Mouse (Mus musculus) left cerebral cortex, postnatal 4 days (tissue): Measurements from ENCODE around the gene Rpia. TPM values are rescaled to one million over a fixed set of nuclear protein-coding genes. Genes with fewer than 3 reads are reported as not detected.

ENCODE experiments used
- DNase-seq: peaks from one replicate; pipeline ENCODE4 v3.0.0-alpha.2; 2022
- intact Hi-C: fragments of 180-260 bp; cut with DNase I; formaldehyde crosslinking; loops from one replicate; pipeline ENCODE4 v1.15.1; 2025
- total RNA-seq, 2 experiments: library from RNA; stranded (reverse); gene quantifications; 2 replicates each; pipeline ENCODE4 v1.2.3; 2021

The Rpia gene
- total RNA-seq, 2 experiments from 2014 or later = 16.1 to 19.0 TPM

DNA sequence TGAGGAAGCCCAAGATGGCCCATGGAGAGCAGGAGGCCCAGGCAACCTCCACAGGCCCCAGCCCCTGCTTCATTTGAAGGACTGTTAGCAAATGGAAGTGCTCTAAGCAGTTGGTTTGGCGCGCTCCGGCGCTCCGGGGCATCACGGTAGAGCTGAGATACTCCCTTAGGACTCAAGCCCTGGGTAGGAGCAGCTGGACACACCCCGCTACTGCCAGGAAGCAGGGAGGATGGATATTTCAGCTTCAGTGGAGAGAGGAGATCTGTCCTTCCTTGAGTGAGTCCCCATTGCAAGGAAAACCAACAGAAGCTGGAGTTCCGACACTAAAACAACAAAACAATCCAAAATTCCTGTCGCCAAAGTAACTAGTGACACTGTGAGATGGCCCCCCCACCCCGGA, 37.2 kb downstream of the Rpia start:
- intact Hi-C loops = no loop called here

DNA sequence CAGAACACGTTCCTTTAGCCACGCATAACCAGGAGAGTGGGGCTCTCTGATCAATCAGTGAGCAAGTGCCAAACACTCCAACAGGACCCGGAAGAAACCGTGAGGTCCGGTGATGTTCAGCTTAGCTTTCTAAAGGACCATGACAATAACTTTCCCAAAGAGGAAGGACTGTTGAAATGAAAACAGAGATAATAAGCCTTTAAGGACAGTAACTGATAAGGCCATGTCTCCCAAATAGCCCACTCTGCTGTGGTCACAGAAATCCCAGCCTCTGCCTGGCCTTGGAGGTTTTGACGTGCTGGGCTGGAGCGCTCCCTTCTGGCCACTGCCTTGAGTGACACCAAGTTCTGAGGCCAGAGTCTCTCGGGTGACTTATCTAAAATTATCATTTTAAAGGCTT, 39.7 kb downstream of the Rpia start:
- intact Hi-C loops = no loop called here
- peak; percentile 36 for DNase-seq

More for the DNA sequence above, 37.2 kb downstream of the Rpia start:
- no peak for DNase-seq

DNA sequence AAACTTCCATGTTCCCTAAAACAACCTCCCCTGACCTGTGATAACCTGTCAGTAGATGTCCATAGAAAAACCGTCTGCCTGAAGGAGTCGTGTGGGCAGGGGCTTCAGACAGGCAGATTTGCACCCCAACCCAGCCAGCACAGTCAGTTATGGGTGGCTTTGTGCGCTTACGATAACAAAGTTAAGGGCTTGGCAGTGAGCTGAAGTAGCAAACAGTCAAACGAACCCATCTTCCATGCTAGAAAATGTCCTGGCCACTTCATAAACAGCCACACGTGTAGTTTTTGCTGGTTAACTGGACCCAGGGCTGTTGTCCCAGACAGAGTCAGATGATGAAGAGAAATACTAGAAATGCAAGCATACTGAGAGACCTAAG, 40.1 kb downstream of the Rpia start:
- DNase-seq = no peak
- intact Hi-C loops = no loop called here

DNA sequence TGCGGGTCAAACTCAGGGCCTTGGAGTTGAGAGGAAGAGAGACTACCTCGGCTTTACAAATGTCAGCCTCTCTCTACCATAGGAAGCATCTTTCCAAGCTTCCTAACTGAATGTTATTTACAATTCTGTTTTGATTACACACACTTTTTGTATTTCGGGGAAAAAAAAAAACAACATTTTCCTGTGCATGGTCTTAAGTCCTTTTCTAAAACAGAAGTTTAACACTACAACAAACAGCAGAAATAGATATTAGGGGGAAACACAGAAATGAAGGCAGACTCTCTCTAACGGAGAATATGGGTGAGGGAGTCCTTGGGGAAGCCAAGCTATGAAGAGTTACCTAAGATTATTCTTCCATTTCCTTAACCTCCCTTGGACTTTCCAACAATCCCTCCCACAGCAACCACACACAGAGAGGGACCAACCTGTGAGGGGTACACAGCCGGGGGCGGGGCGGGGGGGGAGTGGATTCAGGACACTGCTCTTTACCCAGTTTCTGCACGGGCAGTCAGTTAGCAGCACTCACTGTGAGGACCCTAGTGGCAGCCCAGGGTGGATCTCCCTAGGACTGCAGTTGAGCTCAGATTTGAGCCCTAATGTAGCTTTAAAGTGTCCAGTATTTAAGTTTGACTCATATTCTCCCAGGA, 40.7 kb downstream of the Rpia start:
- intact Hi-C loops = no loop called here

DNA sequence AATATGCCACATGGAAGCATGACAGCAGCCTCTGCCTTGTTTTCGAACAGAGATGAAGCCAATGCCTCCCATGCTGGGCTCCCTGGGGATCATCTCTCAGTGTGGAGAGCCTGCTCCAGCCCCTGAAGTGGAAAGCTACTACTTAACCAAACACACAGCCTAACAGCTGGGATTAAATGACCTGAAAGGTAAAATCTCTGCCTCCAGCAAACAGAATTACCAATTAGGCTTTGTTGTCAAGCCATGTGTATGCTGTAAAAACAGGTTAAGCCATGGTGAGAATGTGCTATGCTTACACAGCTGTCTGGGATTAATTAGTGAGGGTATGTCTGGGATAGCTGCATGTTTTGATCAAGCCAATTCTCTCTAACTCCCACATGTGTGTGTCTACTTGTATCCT, 42.3 kb downstream of the Rpia start:
- intact Hi-C loops = no loop called here
- DNase-seq = no peak

More for the DNA sequence above, 40.7 kb downstream of the Rpia start:
- DNase-seq = no peak

DNA sequence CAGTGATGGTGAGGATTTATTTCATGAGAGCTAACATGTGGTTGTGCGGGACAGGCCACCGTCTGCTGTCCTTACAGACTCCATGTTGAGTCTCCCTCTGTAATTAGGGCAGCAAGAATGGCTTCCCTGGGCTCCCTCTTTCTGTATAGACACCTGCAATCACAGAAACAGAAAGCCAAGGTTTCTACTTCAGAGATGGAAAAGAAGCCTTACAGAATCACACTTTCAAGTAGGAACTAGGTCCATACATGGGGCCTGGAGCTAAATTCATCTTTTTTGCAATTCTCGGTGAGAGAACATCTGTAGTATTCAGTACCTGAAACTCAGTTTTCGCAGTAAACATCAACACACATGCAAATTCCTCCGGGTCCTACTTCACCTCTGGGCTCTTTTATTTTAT, 44.3 kb downstream of the Rpia start:
- intact Hi-C loops = no loop called here
- no peak for DNase-seq

DNA sequence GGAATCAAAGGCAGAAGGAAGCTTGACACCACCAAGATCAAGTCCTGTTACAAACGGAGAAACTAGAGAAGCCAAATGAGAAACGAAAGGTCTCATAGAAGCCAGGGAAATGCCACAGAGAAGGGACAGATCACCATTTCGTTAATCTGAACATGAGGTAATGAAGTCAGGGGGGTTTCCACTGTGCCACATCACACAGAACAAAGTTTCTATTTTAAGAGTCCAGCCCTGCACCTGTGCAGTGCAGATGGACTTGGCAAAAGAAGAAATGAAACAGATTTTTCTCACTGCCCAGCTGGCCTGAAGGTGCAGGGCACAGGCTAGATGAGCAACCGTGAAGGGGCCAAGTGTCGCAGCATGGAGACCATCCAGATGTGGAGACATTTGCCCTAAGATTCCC, 48.1 kb downstream of the Rpia start:
- intact Hi-C loops = no loop called here

DNA sequence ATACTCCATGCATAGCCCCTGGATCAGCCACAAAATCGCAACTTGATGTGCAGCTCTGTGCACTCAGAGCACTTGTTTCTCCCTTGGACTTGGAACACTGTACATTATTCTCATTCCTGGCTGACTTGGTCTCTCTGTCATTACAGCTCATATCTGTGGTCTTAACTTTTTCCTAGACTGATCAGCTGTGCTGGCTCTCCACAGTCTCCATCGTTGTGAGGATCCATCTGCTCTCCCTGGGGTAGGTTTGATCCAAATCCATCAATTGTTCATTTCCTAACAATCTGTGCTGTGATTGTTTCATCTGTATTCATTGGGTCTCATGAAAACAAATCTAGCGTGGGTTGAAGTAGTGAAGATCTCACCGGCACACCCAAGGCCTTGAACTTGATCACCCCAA, 49.2 kb downstream of the Rpia start:
- intact Hi-C loops = no loop called here
- no peak for DNase-seq

More for the DNA sequence above, 48.1 kb downstream of the Rpia start:
- no peak for DNase-seq

DNA sequence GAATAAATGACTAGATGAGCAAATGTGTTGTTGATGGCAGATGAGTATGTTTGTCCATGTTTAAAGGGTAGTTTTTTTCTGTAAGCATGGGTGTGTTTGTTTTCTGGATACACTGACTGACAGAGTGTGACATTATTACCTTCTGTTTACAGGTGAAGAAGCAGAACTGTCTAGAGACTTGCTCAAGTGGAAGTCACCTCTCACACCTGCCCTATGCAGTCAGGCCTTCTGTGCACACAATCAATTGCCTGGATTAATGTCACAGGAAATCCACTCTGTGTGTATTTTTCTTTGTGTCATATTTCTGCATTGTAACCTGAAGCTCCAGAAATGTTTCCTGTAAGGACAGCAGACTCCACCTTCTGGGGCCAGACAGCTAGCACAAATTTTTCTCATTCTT, 51.5 kb downstream of the Rpia start:
- intact Hi-C loops = no loop called here
- DNase-seq = no peak

DNA sequence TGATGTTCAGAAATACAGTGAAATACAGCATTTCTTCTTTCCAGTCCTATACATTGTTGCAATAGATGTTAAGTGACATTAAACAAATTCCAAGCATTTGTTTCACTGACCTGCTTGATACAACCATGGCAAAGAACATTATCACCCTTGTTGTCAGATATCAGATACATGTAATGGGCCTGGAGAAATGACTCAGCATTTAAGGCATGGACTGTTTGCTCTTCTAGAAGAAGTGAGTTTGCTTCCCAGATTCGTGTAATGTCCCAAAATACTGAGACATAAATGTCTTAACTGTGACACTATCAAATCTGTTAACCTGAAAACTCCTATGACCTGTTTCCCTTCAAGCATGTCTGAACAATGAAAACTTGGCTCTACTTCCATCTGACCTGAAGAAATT, 52.6 kb downstream of the Rpia start:
- intact Hi-C loops = no loop called here
- no peak for DNase-seq

DNA sequence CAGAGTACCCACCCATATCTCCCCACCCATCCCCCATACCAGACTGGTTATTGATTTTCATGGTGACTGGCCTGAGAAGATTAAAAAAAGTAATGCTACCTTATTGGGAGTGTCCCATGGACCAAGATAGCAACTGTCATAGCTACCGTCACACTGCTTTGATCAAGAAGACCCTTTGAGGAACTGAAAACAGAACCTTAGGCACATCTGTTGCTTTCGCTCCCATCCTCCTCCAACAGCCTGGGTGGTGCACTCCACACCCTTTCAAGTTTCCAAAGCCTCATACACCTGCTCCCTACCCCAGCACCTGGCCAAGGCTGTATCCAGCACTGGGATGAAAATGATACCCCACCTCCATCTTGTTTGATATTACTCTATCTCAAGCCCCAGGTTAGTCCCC, 56.5 kb downstream of the Rpia start:
- intact Hi-C loops = no loop called here

DNA sequence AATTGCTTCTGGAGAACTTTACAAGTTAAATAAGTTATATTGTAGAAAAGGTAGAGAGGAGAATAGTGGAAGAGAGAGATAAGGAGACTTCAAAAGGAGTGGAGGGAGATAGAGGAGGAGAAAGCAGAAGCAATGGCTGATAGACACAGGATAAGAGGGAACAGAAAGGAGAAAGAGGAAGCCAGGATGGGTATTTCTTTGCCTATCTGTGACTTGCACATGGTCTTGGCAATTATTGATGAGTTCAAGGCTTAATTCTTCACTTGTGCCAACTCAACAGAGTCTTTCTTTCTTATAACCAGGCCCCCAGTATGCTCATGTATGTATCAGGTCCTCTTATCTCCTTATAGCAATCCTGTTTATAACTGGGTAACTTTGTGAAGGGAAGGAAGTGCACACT, 61.2 kb downstream of the Rpia start:
- intact Hi-C loops = no loop called here
- no peak for DNase-seq

More for the DNA sequence above, 56.5 kb downstream of the Rpia start:
- no peak for DNase-seq

DNA sequence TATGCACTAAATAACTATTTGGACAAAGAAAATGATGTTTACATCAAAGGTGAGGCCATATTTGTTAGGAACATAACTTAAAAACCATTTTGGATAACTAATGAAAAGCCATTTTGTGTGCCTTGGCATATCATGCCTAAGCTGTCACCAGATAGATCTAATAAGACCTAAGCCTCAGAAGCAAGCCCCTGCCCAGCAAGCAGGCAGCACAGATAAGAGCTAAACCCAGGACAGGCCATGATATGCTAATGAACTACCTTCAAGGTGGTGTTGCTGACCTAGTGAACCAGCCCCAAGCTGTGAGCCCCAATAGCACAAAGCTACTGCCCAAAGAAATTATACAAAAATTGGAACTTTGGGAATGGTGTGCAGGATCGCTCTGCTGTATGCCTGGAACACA, 62.9 kb downstream of the Rpia start:
- intact Hi-C loops = no loop called here
- DNase-seq = no peak

DNA sequence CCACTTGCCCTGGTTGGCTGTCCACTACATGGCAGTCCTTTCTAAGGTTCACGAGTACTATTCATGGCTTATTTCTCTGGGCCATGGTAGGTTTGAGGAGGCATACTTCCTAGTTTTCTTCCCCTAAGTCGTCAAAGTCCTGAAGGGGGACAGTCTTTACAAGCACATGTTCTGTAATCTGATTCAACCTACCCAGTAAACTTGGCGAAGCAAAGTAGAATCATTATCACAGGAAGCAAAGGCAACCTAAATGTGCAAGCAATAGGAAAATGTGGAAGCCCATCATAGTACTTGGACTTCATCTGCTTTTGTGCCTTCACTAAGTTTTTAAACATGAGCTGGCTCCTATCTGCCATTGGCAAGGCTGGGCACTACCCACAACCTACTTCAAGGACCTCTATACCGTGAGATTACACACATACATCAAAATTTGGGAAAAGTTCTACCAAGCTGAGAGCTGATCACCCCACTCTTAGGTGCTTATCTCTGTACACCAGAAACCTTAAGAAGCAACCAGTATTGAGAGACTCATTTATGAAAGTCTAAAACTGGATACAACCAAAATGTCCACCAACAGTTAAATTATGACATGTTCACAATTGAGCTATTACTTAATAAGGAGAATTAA, 64.8 kb downstream of the Rpia start:
- intact Hi-C loops = no loop called here
- no peak for DNase-seq

DNA sequence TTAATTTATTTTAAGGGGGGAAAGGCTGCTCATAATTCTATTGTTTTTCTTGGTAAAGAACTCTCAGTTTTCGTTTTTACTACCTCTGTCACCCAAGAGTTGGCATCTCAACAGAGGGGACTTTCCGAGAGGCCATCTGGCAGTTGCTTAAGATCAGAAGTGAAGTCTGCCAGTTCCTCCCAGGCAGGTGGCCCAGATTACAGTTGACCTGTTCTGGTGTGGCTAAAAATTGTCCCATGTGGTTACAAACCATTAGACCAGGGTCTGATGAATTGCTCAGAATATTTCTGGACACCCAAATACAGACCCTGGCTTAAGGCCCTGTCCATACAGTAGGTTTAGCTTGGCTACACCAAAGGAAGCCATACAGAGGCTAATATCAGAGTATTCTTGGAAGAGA, 66.4 kb downstream of the Rpia start:
- peak; percentile 38 for DNase-seq
- intact Hi-C loops = no loop called here

DNA sequence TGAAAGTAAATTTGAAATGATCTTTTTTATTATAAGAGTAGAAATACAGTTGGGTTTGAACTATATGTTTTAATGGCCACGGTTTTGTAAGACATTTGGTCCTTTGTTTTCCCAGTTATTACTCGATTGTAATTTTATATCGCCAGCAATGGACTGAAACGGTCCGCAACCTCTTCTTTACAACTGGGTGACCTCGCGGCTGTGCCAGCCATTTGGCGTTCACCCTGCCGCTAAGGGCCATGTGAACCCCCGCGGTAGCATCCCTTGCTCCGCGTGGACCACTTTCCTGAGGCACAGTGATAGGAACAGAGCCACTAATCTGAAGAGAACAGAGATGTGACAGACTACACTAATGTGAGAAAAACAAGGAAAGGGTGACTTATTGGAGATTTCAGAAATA, 67.3 kb downstream of the Rpia start:
- no peak for DNase-seq
- intact Hi-C loops = no loop called here

DNA sequence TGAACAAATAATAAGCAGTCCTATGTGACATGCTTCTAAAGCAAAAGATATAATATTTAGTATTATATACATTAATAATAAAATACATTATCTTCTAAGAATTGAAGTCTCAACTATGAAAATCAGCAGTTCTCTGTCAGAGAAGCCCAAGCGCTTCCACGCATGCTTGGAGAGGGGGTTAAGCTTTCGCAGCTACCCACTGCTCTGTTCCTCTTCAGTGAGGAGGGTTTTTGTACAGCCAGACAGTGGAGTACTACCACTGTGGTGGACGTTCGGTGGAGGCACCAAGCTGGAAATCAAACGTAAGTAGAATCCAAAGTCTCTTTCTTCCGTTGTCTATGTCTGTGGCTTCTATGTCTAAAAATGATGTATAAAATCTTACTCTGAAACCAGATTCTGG, 69.7 kb downstream of the Rpia start:
- intact Hi-C loops = no loop called here
- DNase-seq = no peak

DNA sequence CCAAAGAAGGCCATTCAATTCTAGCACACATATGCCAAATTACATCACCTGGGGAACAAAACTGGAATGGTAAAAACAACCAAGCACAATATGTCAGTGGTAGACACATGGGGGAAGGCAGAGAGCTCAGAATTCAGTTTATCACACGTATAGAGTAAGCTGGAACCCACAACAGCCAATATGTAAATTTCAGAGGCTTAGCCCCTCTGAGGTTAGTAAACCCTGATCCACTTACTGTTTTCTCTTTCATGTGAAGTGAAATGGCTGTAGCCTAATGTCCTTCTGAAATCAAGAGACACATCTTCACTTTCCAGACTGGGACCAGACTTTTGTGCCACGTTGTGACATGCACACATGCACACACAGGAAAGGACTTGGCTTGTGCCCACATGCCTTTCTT, 73.3 kb downstream of the Rpia start:
- no peak for DNase-seq
- intact Hi-C loops = no loop called here

DNA sequence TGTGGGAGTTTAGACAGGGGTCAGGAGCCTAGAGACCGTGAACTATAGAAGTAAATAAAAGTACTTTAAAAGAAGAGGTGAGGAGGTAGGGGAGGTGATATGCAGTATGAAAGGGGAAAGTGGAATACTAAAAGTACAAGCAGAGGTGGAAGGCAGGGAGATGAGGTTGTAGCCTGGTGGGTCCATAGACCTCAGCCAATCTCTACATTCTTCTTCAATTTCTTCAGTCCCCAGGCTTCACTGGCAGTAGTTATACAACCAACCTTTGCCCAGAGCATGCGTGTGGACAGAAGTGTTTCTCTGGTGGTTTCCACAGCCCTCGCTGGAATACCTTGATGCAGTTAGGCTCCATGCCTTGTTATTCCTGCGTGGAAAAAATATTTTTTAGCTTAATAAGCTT, 73.9 kb downstream of the Rpia start:
- intact Hi-C loops = no loop called here
- no peak for DNase-seq

DNA sequence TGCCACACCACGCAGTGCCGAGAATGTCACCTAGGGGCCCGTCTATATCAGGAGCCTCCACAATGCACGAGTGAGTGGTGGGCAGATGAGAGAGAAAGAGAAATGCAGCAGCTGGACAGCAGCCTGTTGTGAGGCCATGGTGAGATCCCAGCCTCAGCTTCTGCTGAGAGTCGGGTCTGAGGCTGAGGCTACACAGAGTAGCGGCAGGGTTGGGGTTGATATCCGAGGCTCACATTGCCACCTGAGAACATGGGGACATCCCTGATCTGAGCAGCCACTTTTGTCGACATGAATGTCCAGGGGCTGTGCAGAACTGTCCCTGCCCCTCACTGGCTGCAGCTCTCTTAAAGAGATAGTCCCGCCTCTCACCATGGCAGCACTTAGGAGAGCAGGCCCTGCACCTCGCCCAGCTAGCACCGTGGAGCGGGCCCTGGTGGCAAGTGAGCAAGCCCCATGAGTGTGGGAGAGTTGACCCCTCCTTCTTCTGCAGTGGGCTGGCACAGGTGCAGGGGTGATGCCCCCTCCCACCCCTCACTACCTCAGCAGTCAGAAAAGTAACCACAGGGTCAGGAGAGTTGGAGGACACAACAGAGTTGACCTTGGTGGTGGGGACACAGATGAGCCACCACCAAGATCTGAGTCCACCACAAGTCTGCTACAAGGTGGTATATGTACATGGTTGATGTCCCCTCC, 75.2 kb downstream of the Rpia start:
- intact Hi-C loops = no loop called here
- DNase-seq = no peak
